Mouse (Mus musculus) stomach, postnatal 0 days (tissue): ENCODE results near the gene Tmem19.

Experiments used
- CTCF ChIP-seq: IDR thresholded peaks from 2 replicates; pipeline ENCODE4 v1.5.1; 2016; ENCODE audit warnings: antibody characterized with exemption, low read depth, mild to moderate bottlenecking, moderate library complexity
- EP300 ChIP-seq: optimal IDR thresholded peaks from 2 replicates; pipeline ENCODE3; 2016; ENCODE audit warnings: antibody characterized with exemption

DNA sequence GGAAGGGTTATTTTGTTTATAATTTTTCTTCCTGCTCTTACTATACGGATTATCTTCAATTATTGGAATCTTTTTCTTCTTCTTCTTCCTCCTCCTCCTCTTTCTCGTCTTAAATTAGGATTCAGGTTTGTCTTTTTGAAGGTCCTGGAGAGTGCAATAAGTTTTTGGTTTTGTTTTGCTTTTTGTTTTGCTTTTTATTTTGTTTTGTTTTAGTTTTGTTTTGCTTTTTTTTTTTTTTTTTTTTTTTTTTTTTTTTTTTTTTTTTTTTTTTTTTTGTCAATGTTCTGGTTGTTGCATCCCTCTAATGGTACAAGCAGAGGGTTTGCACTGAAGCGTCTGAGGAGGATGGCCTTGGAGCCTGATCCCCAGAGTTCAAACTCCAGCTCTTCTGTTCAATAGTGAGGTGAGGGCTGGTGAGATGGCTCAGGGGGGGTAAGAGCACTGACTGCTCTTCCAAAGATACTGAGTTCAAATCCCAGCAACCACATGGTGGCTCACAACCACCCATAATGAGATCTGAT lies 33.2 kb downstream of the Tmem19 start:
- TF ChIP-seq CTCF (no peak), EP300 (no peak)
